16 mouse cellular contexts compared by ENCODE assay signal in the genomic region with DNA sequence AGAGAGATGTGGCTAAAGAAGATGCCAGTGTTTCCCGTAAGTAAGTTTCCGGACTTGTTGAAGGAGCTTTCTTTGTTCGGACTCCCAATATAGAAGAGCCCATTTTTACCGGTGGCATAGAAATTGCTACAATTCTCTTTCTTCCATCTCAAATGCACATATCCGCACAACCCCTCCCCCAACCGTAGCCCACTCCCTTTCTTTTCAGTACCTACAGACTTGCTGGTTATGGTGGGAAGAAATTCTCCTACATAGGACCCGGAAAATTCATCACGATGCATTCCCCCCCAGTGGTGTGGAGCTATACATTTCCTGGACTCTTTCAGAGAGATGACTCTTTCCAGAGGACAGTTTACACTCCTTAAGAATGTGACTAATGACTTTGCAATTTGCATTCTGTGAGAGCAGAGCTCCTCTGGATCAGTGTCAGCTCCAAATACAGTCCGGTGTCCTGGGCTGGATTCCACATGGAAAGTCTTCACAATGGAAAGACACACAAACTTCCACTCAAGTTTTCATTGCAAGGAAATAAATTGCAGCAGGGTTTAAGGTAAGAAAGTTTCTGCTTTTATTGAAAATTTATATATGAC. TPM values are rescaled to one million over a fixed set of nuclear protein-coding genes. Genes with fewer than 3 reads are reported as not detected.
DNase-seq lines count a peak whose midpoint lies in the region; ATAC-seq and TF ChIP-seq lines count a peak whose summit lies in the region.
"Had no signal": no experiment of that assay in that cellular context is flagged by ENCODE, and none has a peak within 500 bp of the region (broad histone marks: within the 10 kb centered on the region; RNA-seq: fewer than 3 reads in every experiment).

No protein-coding gene starts in this region.

- no peak for TF ChIP-seq CTCF in forebrain, postnatal 0 days (IDR thresholded peaks at IDR 0.05; ENCODE audit: low read depth)

- DNase-seq in 3T3-L1 (ENCODE audit: low read depth, low spot score) (peak; percentile 66), NIH3T3 (ENCODE audit: low read depth) (peak; percentile 17)
- peak; percentile 29 for DNase-seq in embryonic facial prominence, embryonic 11.5 days (ENCODE audit: low spot score)
- peak; percentile 31 for DNase-seq in forebrain, postnatal 0 days
- no peak for DNase-seq in right cerebral cortex, postnatal 36 days (ENCODE audit: low spot score in 2 of 2)
- DNase-seq in thymus, adult 18-20 months, result no peak
- DNase-seq in adrenal gland, adult 8-10 months, result no peak
- DNase-seq: adrenal gland, adult 2 months; cerebellum, adult 9-11 months; kidney, adult 18-20 months; kidney, postnatal 4 days; lung, adult 18-20 months had no signal

- 3% methylated on average over 9 of the region's 9 CpGs for WGBS in embryonic facial prominence, embryonic 11.5 days
- 27% methylated on average over 9 of the region's 9 CpGs for WGBS in forebrain, postnatal 0 days

- no peak overlapping the region for H3K4me2 ChIP-seq in embryonic facial prominence, embryonic 11.5 days (ENCODE audit: low read depth, low read length)
- peak overlapping the region; percentile 5; the same call in 1 of the 2 replicates for H3K4me2 ChIP-seq in forebrain, postnatal 0 days (ENCODE audit: low read depth)

- H3K4me3 ChIP-seq in embryonic facial prominence, embryonic 11.5 days (ENCODE audit: low read depth, low read length), result no peak overlapping the region
- no peak overlapping the region for H3K4me3 ChIP-seq in forebrain, postnatal 0 days (ENCODE audit: low read depth, low read length)
- H3K4me3 ChIP-seq: hindbrain, embryonic 13.5 days had no signal

- no peak overlapping the region for H3K9ac ChIP-seq in embryonic facial prominence, embryonic 11.5 days (replicated peaks; ENCODE audit: low read length)
- H3K9ac ChIP-seq in forebrain, postnatal 0 days, result no peak overlapping the region
- H3K9ac ChIP-seq: embryonic facial prominence, embryonic 15.5 days; hindbrain, embryonic 13.5 days had no signal

- H3K27ac ChIP-seq in embryonic facial prominence, embryonic 11.5 days (replicated peaks; ENCODE audit: low read depth, low read length), result no peak overlapping the region
- no peak overlapping the region for H3K27ac ChIP-seq in forebrain, postnatal 0 days (ENCODE audit: low read depth, low read length)
- H3K27ac ChIP-seq: heart, embryonic 13.5 days; hindbrain, embryonic 13.5 days had no signal

- peaks cover 3% of the 10 kb centered on the region; the same call in 1 of the 2 replicates for H3K4me1 ChIP-seq in embryonic facial prominence, embryonic 11.5 days (ENCODE audit: control insufficient read depth, insufficient read depth, low read length)
- H3K4me1 ChIP-seq in forebrain, postnatal 0 days (ENCODE audit: insufficient read depth), result peaks cover 6% of the 10 kb centered on the region; the same call in 1 of the 2 replicates

- H3K9me3 ChIP-seq in embryonic facial prominence, embryonic 11.5 days (replicated peaks; ENCODE audit: control insufficient read depth, low read length), result no peaks in the 10 kb centered on the region
- no peaks in the 10 kb centered on the region for H3K9me3 ChIP-seq in forebrain, postnatal 0 days (ENCODE audit: low read length)
- H3K9me3 ChIP-seq: embryonic facial prominence, embryonic 15.5 days; heart, embryonic 13.5 days; hindbrain, embryonic 13.5 days had no signal

- peaks cover 50% of the 10 kb centered on the region for H3K27me3 ChIP-seq in embryonic facial prominence, embryonic 11.5 days (ENCODE audit: control insufficient read depth, insufficient read depth, low read length)
- H3K27me3 ChIP-seq in forebrain, postnatal 0 days (ENCODE audit: insufficient read depth, low read length), result peaks cover 32% of the 10 kb centered on the region
- H3K27me3 ChIP-seq: CH12.LX had no signal

- no peaks in the 10 kb centered on the region for H3K36me3 ChIP-seq in embryonic facial prominence, embryonic 11.5 days (replicated peaks; ENCODE audit: control insufficient read depth, insufficient read depth, low read depth, low read length)
- H3K36me3 ChIP-seq in forebrain, postnatal 0 days (ENCODE audit: insufficient read depth), result no peaks in the 10 kb centered on the region
- H3K36me3 ChIP-seq: embryonic facial prominence, embryonic 15.5 days; heart, embryonic 13.5 days; hindbrain, embryonic 13.5 days had no signal

- ATAC-seq in embryonic facial prominence, embryonic 11.5 days (replicated peaks; ENCODE audit: insufficient number of reproducible peaks, low FRiP score, low TSS enrichment, low read depth), result no peak
- ATAC-seq in forebrain, postnatal 0 days, result no peak

RNA-seq across cellular contexts. Expression of gene Otx1, which starts 2.7 kb away (rescaled TPM):
- polyA plus RNA-seq in embryonic facial prominence, embryonic 11.5 days (2014; fragmentation: Nextera tagmentation; extraction: Ambion mirVana), result 5.9 and 9.4 TPM in 2 replicates
- 2.3 and 3.9 TPM in 2 replicates for total RNA-seq in forebrain, postnatal 0 days (2014; rRNA removed)
- polyA plus RNA-seq in forebrain, postnatal 0 days (2015; fragmentation: Nextera tagmentation; extraction: Ambion mirVana), result 5.7 and 5.9 TPM in 2 replicates
- not detected for total RNA-seq in adrenal gland, adult 8-10 months (2022)
- total RNA-seq: adrenal gland, adult 2 months; CH12.LX had no signal
- polyA plus RNA-seq: adrenal gland, adult 2 months had no signal

Comparison
In these comparisons a context has a peak if more than half of its experiments do, and no peak if none do; other contexts are left out.
1. DNase-seq: peak in 3T3-L1 (single experiment), NIH3T3 (single experiment), embryonic facial prominence, embryonic 11.5 days (single experiment) and forebrain, postnatal 0 days (single experiment); none in right cerebral cortex, postnatal 36 days (0 of 2), thymus, adult 18-20 months (0 of 2) and adrenal gland, adult 8-10 months (single experiment).